Mouse (Mus musculus) thymus, adult 2 months (tissue): ENCODE data around the gene Slc39a10. TPM values are rescaled to one million over a fixed set of nuclear protein-coding genes. Genes with fewer than 3 reads are reported as not detected.
A peak's percentile ranks its signal among the peaks of the same experiment; 100 is the strongest.

Experiments
- DNase-seq: peaks from one replicate; pipeline ENCODE4 v3.0.0; 2021
- H3K27ac ChIP-seq: fragments of 200-500 bp; 2 replicates; pipeline ENCODE4 v1.5.1; 2012; ENCODE audit warnings: low read length, control low read depth; ENCODE audit not compliant: control insufficient read depth, insufficient read depth
- H3K27me3 ChIP-seq: fragments of 200-500 bp; 2 replicates; pipeline ENCODE4 v1.6.1; 2012; ENCODE audit warnings: mild to moderate bottlenecking, low read length, moderate library complexity, mixed read lengths; ENCODE audit not compliant: control insufficient read depth, insufficient read depth
- H3K36me3 ChIP-seq: fragments of 200-500 bp; 2 replicates; pipeline ENCODE4 v1.6.1; 2012; ENCODE audit warnings: mild to moderate bottlenecking, low read length, moderate library complexity; ENCODE audit not compliant: control insufficient read depth, insufficient read depth
- H3K4me1 ChIP-seq: fragments of 200-500 bp; replicated peaks from 2 replicates; pipeline ENCODE4 v1.6.1; 2012; ENCODE audit warnings: low read length; ENCODE audit not compliant: control insufficient read depth, insufficient read depth
- H3K4me3 ChIP-seq: fragments of 200-500 bp; 2 replicates; pipeline ENCODE4 v1.5.1; 2012; ENCODE audit warnings: mild to moderate bottlenecking, low read length, control low read depth, moderate library complexity; ENCODE audit not compliant: control insufficient read depth, insufficient read depth
- CTCF ChIP-seq: fragments of 200-500 bp; IDR thresholded peaks from 2 replicates; pipeline ENCODE4 v1.5.1; 2012; ENCODE audit warnings: mild to moderate bottlenecking, control low read depth, low read length, moderate library complexity, borderline replicate concordance; ENCODE audit not compliant: control insufficient read depth, poor library complexity, insufficient read depth; ENCODE audit errors: extremely low read depth
- POLR2A ChIP-seq: fragments of 200-500 bp; IDR thresholded peaks from 2 replicates; pipeline ENCODE4 v1.6.1; 2012; ENCODE audit warnings: mild to moderate bottlenecking, low read length, control low read depth, moderate library complexity; ENCODE audit not compliant: control insufficient read depth, poor library complexity, insufficient read depth; ENCODE audit errors: extremely low read depth
- WGBS: fragments of 180-500 bp; shearing (Covaris S2); methylation state at CpG from one replicate; pipeline ENCODE4 v1.1.7; 2018; 5-methylcytosine and 5-hydroxymethylcytosine counted together
- polyA plus RNA-seq: library from polyadenylated mRNA; depleted of rRNA; stranded (reverse); fragments of >200 nt; gene quantifications from 2 replicates; pipeline ENCODE4 v1.2.3, GENCODE M21; 2012

Gene Slc39a10
- polyA plus RNA-seq, 1 experiment = 9.1 TPM

DNA sequence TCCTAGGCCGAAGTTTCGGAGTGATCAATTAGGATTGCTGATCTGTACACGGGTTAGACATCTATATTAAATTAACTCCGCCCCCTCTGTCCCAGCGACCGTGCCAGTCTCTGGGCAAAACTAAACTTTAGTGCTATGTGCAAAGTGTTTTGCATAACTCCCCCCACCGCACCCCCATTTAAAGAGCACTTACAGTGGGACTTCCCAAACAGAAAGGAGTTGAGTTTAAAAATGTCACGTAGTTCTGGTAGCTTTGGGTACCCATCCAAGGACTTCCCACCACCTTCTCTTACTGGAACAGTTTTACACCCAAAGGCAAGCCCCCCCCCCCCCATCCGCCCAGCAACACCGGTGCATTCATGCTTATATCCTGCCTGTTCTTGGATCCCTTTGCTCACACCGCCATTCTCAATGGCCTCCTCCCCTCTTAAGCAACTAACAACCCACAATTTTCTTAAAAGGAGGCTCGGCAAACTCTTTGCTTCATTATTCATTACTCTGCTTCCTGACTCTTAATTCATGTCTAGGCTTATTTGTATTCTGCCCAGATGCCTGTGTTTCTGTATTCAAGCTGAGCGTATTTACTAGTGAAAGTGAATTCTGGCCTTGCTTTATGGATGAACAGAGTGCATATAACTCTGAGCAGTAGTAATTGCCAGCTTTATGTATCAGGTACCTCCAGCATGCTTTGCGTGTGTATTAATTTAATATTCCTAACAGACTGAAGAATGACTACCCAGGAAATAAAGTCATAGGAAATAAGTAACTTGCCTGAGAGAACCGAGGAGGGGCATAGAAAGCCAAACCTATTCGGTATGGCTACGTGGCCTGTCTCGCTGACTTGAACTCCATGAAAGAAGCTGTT is 38.4 kb downstream of the Slc39a10 start:
- Histone ChIP-seq H3K27ac (peak overlapping the region; percentile 92), H3K27me3 (no peaks in the 10 kb centered on the region), H3K36me3 (no peaks in the 10 kb centered on the region), H3K4me1 (no peaks in the 10 kb centered on the region), H3K4me3 (peak overlapping the region; percentile 52)
- TF ChIP-seq POLR2A (no peak; the same call in 1 of the 2 replicates), CTCF (no peak)
- no peak for DNase-seq
- 27% methylated on average over 18 of the region's 18 CpGs for WGBS

- Histone ChIP-seq H3K4me3 (peak overlapping the region; percentile 68), H3K27ac (peak overlapping the region; percentile 92), H3K27me3 (no peaks in the 10 kb centered on the region), H3K36me3 (no peaks in the 10 kb centered on the region), H3K4me1 (no peaks in the 10 kb centered on the region)
- TF ChIP-seq POLR2A (peak; percentile 86), CTCF (peak; percentile 42; the same call in 1 of the 2 replicates)
- DNase-seq = peak; percentile 97
- WGBS = under 1% methylated on average over 85 of the region's 86 CpGs
Measured at GRCm38 (mm10) chr1:46853317-46854035, 39.2 kb downstream of the Slc39a10 start.

DNA sequence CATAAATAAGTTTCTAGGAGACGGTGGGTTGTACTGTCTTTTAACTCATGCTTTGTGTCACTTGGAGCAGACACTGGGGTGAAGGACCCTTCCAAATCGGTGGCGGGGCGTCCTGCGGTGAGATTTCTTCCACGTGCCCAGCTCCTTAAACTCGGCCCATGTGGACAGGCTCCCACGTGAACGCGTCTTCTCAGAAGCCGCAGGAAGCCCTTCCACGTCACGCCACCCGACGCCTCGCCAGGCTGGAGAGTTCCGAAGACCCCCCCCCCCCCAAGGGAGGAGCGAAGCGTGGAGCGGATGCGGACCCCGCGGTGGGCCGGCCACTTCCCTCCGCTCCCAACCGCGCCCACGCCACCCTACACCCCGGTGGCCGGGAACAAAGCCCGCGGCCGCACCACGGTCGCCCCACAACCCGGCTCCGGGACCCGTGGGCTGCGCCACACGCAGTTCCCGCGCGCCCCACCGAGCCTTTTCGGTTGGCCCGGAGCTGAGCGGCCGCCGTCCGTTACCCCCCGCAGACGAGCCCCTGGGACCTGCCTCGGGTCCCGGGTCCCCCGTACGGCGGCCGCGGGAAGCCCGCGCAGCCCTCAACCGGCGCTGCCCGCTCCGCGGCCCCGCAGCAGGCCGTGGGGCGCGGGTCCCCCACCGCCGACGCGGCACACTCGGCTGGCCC is 39.9 kb downstream of the Slc39a10 start:
- TF ChIP-seq CTCF = no peak
- no peak for TF ChIP-seq POLR2A
- no peaks in the 10 kb centered on the region for H3K36me3 ChIP-seq
- peak overlapping the region; percentile 68 for H3K4me3 ChIP-seq
- peak; percentile 60 for DNase-seq
- H3K27me3 ChIP-seq = no peaks in the 10 kb centered on the region
- under 1% methylated on average over 75 of the region's 75 CpGs for WGBS
- H3K27ac ChIP-seq = peak overlapping the region; percentile 79
- no peaks in the 10 kb centered on the region for H3K4me1 ChIP-seq

GRCm38 (mm10) chr1:46852216-46852599 is 40.4 kb downstream of the Slc39a10 start:
- Histone ChIP-seq H3K4me3 (peak overlapping the region; percentile 68), H3K27me3 (no peaks in the 10 kb centered on the region)
- WGBS = 4% methylated on average over 4 of the region's 4 CpGs

GRCm38 (mm10) chr1:46851586-46851985 is 41.1 kb downstream of the Slc39a10 start:
- TF ChIP-seq POLR2A (no peak), CTCF (no peak)
- H3K27ac ChIP-seq = no peak overlapping the region
- H3K27me3 ChIP-seq = no peaks in the 10 kb centered on the region
- H3K4me3 ChIP-seq = no peak overlapping the region
- H3K4me1 ChIP-seq = no peaks in the 10 kb centered on the region
- WGBS = 13% methylated on average over 4 of the region's 4 CpGs
- DNase-seq = no peak
- no peaks in the 10 kb centered on the region for H3K36me3 ChIP-seq

More at GRCm38 (mm10) chr1:46852216-46852599, 40.4 kb downstream of the Slc39a10 start:
- TF ChIP-seq POLR2A = no peak
- no peak for TF ChIP-seq CTCF
- H3K4me1 ChIP-seq = no peaks in the 10 kb centered on the region
- H3K36me3 ChIP-seq = no peaks in the 10 kb centered on the region
- DNase-seq = no peak
- peak overlapping the region; percentile 79; the same call in 1 of the 2 replicates for H3K27ac ChIP-seq

- no peak overlapping the region for H3K27ac ChIP-seq
- 83% methylated on average over 1 of the region's 1 CpGs for WGBS
- DNase-seq = peak; percentile 62
- no peak overlapping the region for H3K4me3 ChIP-seq
- H3K27me3 ChIP-seq = no peaks in the 10 kb centered on the region
- no peak for TF ChIP-seq POLR2A
- no peaks in the 10 kb centered on the region for H3K36me3 ChIP-seq
- no peaks in the 10 kb centered on the region for H3K4me1 ChIP-seq
Measured at GRCm38 (mm10) chr1:46849758-46850157, 42.9 kb downstream of the Slc39a10 start.
